Mouse (Mus musculus) heart, embryonic 13.5 days (tissue): Measurements from ENCODE around the gene Abcc2. TPM values are rescaled to one million over a fixed set of nuclear protein-coding genes. Genes with fewer than 3 reads are reported as not detected.

Experiments used
- ATAC-seq: fragments of 200-750 bp; cut with Nextera tagmentation; 2 replicates; pipeline ENCODE4 v1.8.0; 2017; ENCODE audit warnings: moderate TSS enrichment; ENCODE audit not compliant: insufficient number of reproducible peaks, low FRiP score, low TSS enrichment; ENCODE audit errors: extremely low read depth
- H3K27ac ChIP-seq: fragments of 300-500 bp; sonication (generic); replicated peaks from 2 replicates; pipeline ENCODE4 v1.5.1; 2015; ENCODE audit warnings: moderate library complexity, mild to moderate bottlenecking, inconsistent platforms
- H3K27me3 ChIP-seq: fragments of 300-500 bp; sonication (generic); replicated peaks from 2 replicates; pipeline ENCODE4 v1.6.1; 2015; ENCODE audit warnings: mild to moderate bottlenecking, inconsistent platforms
- H3K36me3 ChIP-seq: fragments of 300-500 bp; sonication (generic); 2 replicates; pipeline ENCODE4 v1.6.1; 2015; ENCODE audit warnings: mild to moderate bottlenecking, inconsistent platforms
- H3K4me1 ChIP-seq: fragments of 300-500 bp; sonication (generic); 2 replicates; pipeline ENCODE4 v1.6.1; 2015; ENCODE audit warnings: inconsistent platforms
- H3K4me2 ChIP-seq: fragments of 300-500 bp; sonication (generic); 2 replicates; pipeline ENCODE4 v1.6.1; 2015; ENCODE audit warnings: inconsistent platforms, mild to moderate bottlenecking, moderate library complexity
- H3K4me3 ChIP-seq: fragments of 300-500 bp; sonication (generic); 2 replicates; pipeline ENCODE4 v1.5.1; 2015; ENCODE audit warnings: moderate library complexity, mild to moderate bottlenecking, inconsistent platforms
- H3K9ac ChIP-seq: fragments of 300-500 bp; sonication (generic); 2 replicates; pipeline ENCODE4 v1.6.1; 2015; ENCODE audit warnings: inconsistent platforms, mild to moderate bottlenecking, moderate library complexity
- H3K9me3 ChIP-seq: fragments of 300-500 bp; sonication (generic); 2 replicates; pipeline ENCODE4 v1.6.1; 2016; ENCODE audit warnings: inconsistent platforms
- WGBS: fragments of 180-500 bp; shearing (Covaris S2); methylation state at CpG from one replicate; pipeline ENCODE4 v1.1.7; 2015; ENCODE audit warnings: mixed read lengths; 5-methylcytosine and 5-hydroxymethylcytosine counted together
- polyA plus RNA-seq: library from polyadenylated mRNA; unstranded; fragments of >200 nt; fragmentation: Nextera tagmentation; extraction: Ambion mirVana; gene quantifications from 2 replicates; pipeline ENCODE4 v1.2.1, GENCODE M21; 2015

Gene Abcc2
- polyA plus RNA-seq, 1 experiment from 2014 or later = not detected

GRCm38 (mm10) chr19:43811419-43811818, 29.4 kb downstream of the Abcc2 start:
- Histone ChIP-seq H3K9me3 (no peaks in the 10 kb centered on the region), H3K27me3 (0 out of 2 replicates have a peak, but pooled peaks cover 5% of the 10 kb centered on the region), H3K9ac (no peak overlapping the region), H3K4me2 (no peak overlapping the region), H3K27ac (no peak overlapping the region), H3K36me3 (no peaks in the 10 kb centered on the region), H3K4me3 (no peak overlapping the region), H3K4me1 (peaks cover 9% of the 10 kb centered on the region)
- ATAC-seq = no peak
- WGBS = 91% methylated on average over 4 of the region's 4 CpGs

- 0 out of 2 replicates have a peak, but pooled peaks cover 5% of the 10 kb centered on the region for H3K27me3 ChIP-seq
- no peak overlapping the region for H3K4me2 ChIP-seq
- H3K9ac ChIP-seq = no peak overlapping the region
- ATAC-seq = no peak
- H3K4me1 ChIP-seq = peaks cover 13% of the 10 kb centered on the region
- H3K4me3 ChIP-seq = no peak overlapping the region
- no peak overlapping the region for H3K27ac ChIP-seq
- 82% methylated on average over 10 of the region's 10 CpGs for WGBS
- H3K9me3 ChIP-seq = no peaks in the 10 kb centered on the region
- no peaks in the 10 kb centered on the region for H3K36me3 ChIP-seq
Measured at GRCm38 (mm10) chr19:43813315-43813714, 31.3 kb downstream of the Abcc2 start.

- Histone ChIP-seq H3K36me3 (no peaks in the 10 kb centered on the region), H3K4me1 (peaks cover 13% of the 10 kb centered on the region), H3K27ac (no peak overlapping the region), H3K27me3 (0 out of 2 replicates have a peak, but pooled peaks cover 9% of the 10 kb centered on the region), H3K4me2 (peak overlapping the region; percentile 33), H3K4me3 (peak overlapping the region; percentile 17; the same call in 1 of the 2 replicates), H3K9ac (no peak overlapping the region), H3K9me3 (no peaks in the 10 kb centered on the region)
- WGBS = 60% methylated on average over 14 of the region's 14 CpGs
- no peak for ATAC-seq
Measured at GRCm38 (mm10) chr19:43815661-43816414, 33.8 kb downstream of the Abcc2 start.

GRCm38 (mm10) chr19:43826855-43827254, 44.9 kb downstream of the Abcc2 start:
- Histone ChIP-seq H3K36me3 (no peaks in the 10 kb centered on the region), H3K4me3 (no peak overlapping the region), H3K4me1 (no peaks in the 10 kb centered on the region), H3K27ac (no peak overlapping the region), H3K9me3 (no peaks in the 10 kb centered on the region), H3K9ac (no peak overlapping the region), H3K4me2 (no peak overlapping the region), H3K27me3 (peaks cover 16% of the 10 kb centered on the region)
- ATAC-seq = no peak
- 70% methylated on average over 8 of the region's 8 CpGs for WGBS

GRCm38 (mm10) chr19:43832425-43833069, 50.6 kb downstream of the Abcc2 start:
- Histone ChIP-seq H3K4me2 (no peak overlapping the region; the same call in 1 of the 2 replicates), H3K9ac (no peak overlapping the region), H3K9me3 (no peaks in the 10 kb centered on the region), H3K4me1 (no peaks in the 10 kb centered on the region), H3K4me3 (no peak overlapping the region), H3K36me3 (no peaks in the 10 kb centered on the region), H3K27me3 (peaks cover 16% of the 10 kb centered on the region), H3K27ac (no peak overlapping the region)
- ATAC-seq = no peak
- WGBS = 29% methylated on average over 21 of the region's 21 CpGs

GRCm38 (mm10) chr19:43843184-43843583, 61.2 kb downstream of the Abcc2 start:
- Histone ChIP-seq H3K27ac (no peak overlapping the region), H3K4me3 (no peak overlapping the region), H3K9ac (no peak overlapping the region), H3K36me3 (peaks cover 42% of the 10 kb centered on the region), H3K27me3 (no peaks in the 10 kb centered on the region), H3K9me3 (no peaks in the 10 kb centered on the region), H3K4me1 (no peaks in the 10 kb centered on the region), H3K4me2 (no peak overlapping the region)
- WGBS = 75% methylated on average over 9 of the region's 9 CpGs
- ATAC-seq = no peak

- H3K9me3 ChIP-seq = no peaks in the 10 kb centered on the region
- no peak overlapping the region for H3K4me3 ChIP-seq
- no peaks in the 10 kb centered on the region for H3K27me3 ChIP-seq
- no peak overlapping the region for H3K27ac ChIP-seq
- H3K4me2 ChIP-seq = no peak overlapping the region
- WGBS = 54% methylated on average over 7 of the region's 7 CpGs
- H3K9ac ChIP-seq = no peak overlapping the region
- ATAC-seq = no peak
- H3K4me1 ChIP-seq = no peaks in the 10 kb centered on the region
- peaks cover 64% of the 10 kb centered on the region for H3K36me3 ChIP-seq
Measured at GRCm38 (mm10) chr19:43845331-43845908, 63.4 kb downstream of the Abcc2 start.

GRCm38 (mm10) chr19:43847056-43847455, 65.1 kb downstream of the Abcc2 start:
- Histone ChIP-seq H3K36me3 (peaks cover 80% of the 10 kb centered on the region), H3K9me3 (no peaks in the 10 kb centered on the region), H3K4me1 (no peaks in the 10 kb centered on the region), H3K4me2 (no peak overlapping the region), H3K9ac (no peak overlapping the region), H3K27ac (no peak overlapping the region), H3K4me3 (no peak overlapping the region), H3K27me3 (no peaks in the 10 kb centered on the region)
- 82% methylated on average over 15 of the region's 15 CpGs for WGBS
- no peak for ATAC-seq

GRCm38 (mm10) chr19:43847966-43848365, 66.0 kb downstream of the Abcc2 start:
- peaks cover 88% of the 10 kb centered on the region for H3K36me3 ChIP-seq
- ATAC-seq = no peak
- 92% methylated on average over 15 of the region's 15 CpGs for whole genome bisulfite sequencing

GRCm38 (mm10) chr19:43850026-43850425, 68.0 kb downstream of the Abcc2 start:
- peaks cover 96% of the 10 kb centered on the region for H3K36me3 ChIP-seq
- H3K4me1 ChIP-seq = no peaks in the 10 kb centered on the region
- H3K4me3 ChIP-seq = no peak overlapping the region
- H3K27me3 ChIP-seq = no peaks in the 10 kb centered on the region
- H3K9ac ChIP-seq = no peak overlapping the region
- no peak overlapping the region for H3K4me2 ChIP-seq
- ATAC-seq = no peak
- no peak overlapping the region for H3K27ac ChIP-seq
- H3K9me3 ChIP-seq = no peaks in the 10 kb centered on the region
- WGBS = 87% methylated on average over 11 of the region's 11 CpGs

More at GRCm38 (mm10) chr19:43847966-43848365, 66.0 kb downstream of the Abcc2 start:
- Histone ChIP-seq H3K9ac (no peak overlapping the region), H3K4me3 (no peak overlapping the region), H3K27me3 (no peaks in the 10 kb centered on the region), H3K9me3 (no peaks in the 10 kb centered on the region), H3K4me2 (no peak overlapping the region), H3K4me1 (no peaks in the 10 kb centered on the region), H3K27ac (no peak overlapping the region)

- peaks cover 5% of the 10 kb centered on the region for H3K4me1 ChIP-seq
- no peak for ATAC-seq
- H3K9me3 ChIP-seq = no peaks in the 10 kb centered on the region
- no peak overlapping the region for H3K9ac ChIP-seq
- 80% methylated on average over 21 of the region's 21 CpGs for WGBS
- H3K27me3 ChIP-seq = no peaks in the 10 kb centered on the region
- H3K4me2 ChIP-seq = no peak overlapping the region
- no peak overlapping the region for H3K27ac ChIP-seq
- H3K36me3 ChIP-seq = peaks cover 97% of the 10 kb centered on the region
- no peak overlapping the region for H3K4me3 ChIP-seq
Measured at GRCm38 (mm10) chr19:43851996-43852630, 70.1 kb downstream of the Abcc2 start.
